Mouse (Mus musculus): ENCODE data around the gene Mepce. TPM values are rescaled to one million over a fixed set of nuclear protein-coding genes. Genes with fewer than 3 reads are reported as not detected.

Mepce gene
- total and polyA plus RNA-seq, 2 experiments from 2014 or later: 17.6 to 46.0 TPM

- no peak for TF ChIP-seq CTCF (IDR thresholded peaks at IDR 0.05)
- Histone ChIP-seq H3K36me3 (ENCODE audit: insufficient read depth, low read length) (peaks cover 29% of the 10 kb centered on the region), H3K27ac (ENCODE audit: low read depth, low read length) (peak overlapping the region; percentile 97), H3K27me3 (ENCODE audit: insufficient read depth, low read length) (no peaks in the 10 kb centered on the region), H3K4me2 (ENCODE audit: low read depth, low read length, poor library complexity, severe bottlenecking) (peak overlapping the region; percentile 77), H3K4me3 (ENCODE audit: low read depth, low read length) (peak overlapping the region; percentile 64), H3K4me1 (ENCODE audit: insufficient read depth, low read length) (peaks cover 25% of the 10 kb centered on the region), H3K9me3 (ENCODE audit: low read length) (no peaks in the 10 kb centered on the region), H3K9ac (replicated peaks; ENCODE audit: low read length, poor library complexity, severe bottlenecking) (peak overlapping the region; percentile 89)
- DNase-seq (ENCODE audit: low spot score) (peak; percentile 54), ATAC-seq (ENCODE audit: low FRiP score) (0 out of 2 replicates have a peak, but pooled peaks have one; percentile 0)
- WGBS: 2% methylated on average over 48 of the region's 62 CpGs
These were observed 2.1 kb downstream of the Mepce start for GRCm38 (mm10) chr5:137785164-137786031.

GRCm38 (mm10) chr5:137784546-137784945, 2.9 kb downstream of the Mepce start:
- H3K36me3 ChIP-seq (ENCODE audit: insufficient read depth, low read length): peaks cover 29% of the 10 kb centered on the region
- WGBS: 82% methylated on average over 14 of the region's 14 CpGs
- H3K27ac ChIP-seq (ENCODE audit: low read depth, low read length): 0 out of 2 replicates have a peak overlapping the region, but pooled peaks have one; percentile 97
- TF ChIP-seq CTCF (IDR thresholded peaks at IDR 0.05): no peak
- H3K9me3 ChIP-seq (ENCODE audit: low read length): no peaks in the 10 kb centered on the region
- ATAC-seq (ENCODE audit: low FRiP score) (no peak), DNase-seq (ENCODE audit: low spot score) (no peak)
- H3K9ac ChIP-seq (replicated peaks; ENCODE audit: low read length, poor library complexity, severe bottlenecking): peak overlapping the region; percentile 89
- peak overlapping the region; percentile 64 for H3K4me3 ChIP-seq (ENCODE audit: low read depth, low read length)
- H3K27me3 ChIP-seq (ENCODE audit: insufficient read depth, low read length): no peaks in the 10 kb centered on the region
- peak overlapping the region; percentile 77 for H3K4me2 ChIP-seq (ENCODE audit: low read depth, low read length, poor library complexity, severe bottlenecking)
- H3K4me1 ChIP-seq (ENCODE audit: insufficient read depth, low read length): peaks cover 25% of the 10 kb centered on the region

GRCm38 (mm10) chr5:137783901-137784540, 3.4 kb downstream of the Mepce start:
- Histone ChIP-seq H3K4me2 (ENCODE audit: low read depth, low read length, poor library complexity, severe bottlenecking) (peak overlapping the region; percentile 77), H3K4me3 (ENCODE audit: low read depth, low read length) (peak overlapping the region; percentile 64), H3K9ac (replicated peaks; ENCODE audit: low read length, poor library complexity, severe bottlenecking) (peak overlapping the region; percentile 89), H3K27me3 (ENCODE audit: insufficient read depth, low read length) (no peaks in the 10 kb centered on the region), H3K4me1 (ENCODE audit: insufficient read depth, low read length) (peaks cover 25% of the 10 kb centered on the region), H3K36me3 (ENCODE audit: insufficient read depth, low read length) (peaks cover 29% of the 10 kb centered on the region), H3K9me3 (ENCODE audit: low read length) (no peaks in the 10 kb centered on the region), H3K27ac (ENCODE audit: low read depth, low read length) (no peak overlapping the region)
- no peak for DNase-seq (ENCODE audit: low spot score)
- TF ChIP-seq CTCF (IDR thresholded peaks at IDR 0.05): no peak
- ATAC-seq (ENCODE audit: low FRiP score): no peak
- 67% methylated on average over 9 of the region's 9 CpGs for WGBS

GRCm38 (mm10) chr5:137782776-137783522, 4.5 kb downstream of the Mepce start:
- ATAC-seq (ENCODE audit: low FRiP score) (no peak), DNase-seq (ENCODE audit: low spot score) (no peak)
- no peak overlapping the region for H3K4me3 ChIP-seq (ENCODE audit: low read depth, low read length)
- H3K9ac ChIP-seq (replicated peaks; ENCODE audit: low read length, poor library complexity, severe bottlenecking): no peak overlapping the region; the same call in 1 of the 2 replicates
- no peaks in the 10 kb centered on the region for H3K27me3 ChIP-seq (ENCODE audit: insufficient read depth, low read length)
- TF ChIP-seq CTCF (IDR thresholded peaks at IDR 0.05): no peak
- H3K4me1 ChIP-seq (ENCODE audit: insufficient read depth, low read length): peaks cover 23% of the 10 kb centered on the region
- H3K27ac ChIP-seq (ENCODE audit: low read depth, low read length): no peak overlapping the region; the same call in 1 of the 2 replicates
- H3K4me2 ChIP-seq (ENCODE audit: low read depth, low read length, poor library complexity, severe bottlenecking): peak overlapping the region; percentile 77
- H3K9me3 ChIP-seq (ENCODE audit: low read length): no peaks in the 10 kb centered on the region
- peaks cover 29% of the 10 kb centered on the region for H3K36me3 ChIP-seq (ENCODE audit: insufficient read depth, low read length)
- WGBS: 81% methylated on average over 13 of the region's 13 CpGs

- DNase-seq (ENCODE audit: low spot score) (no peak), ATAC-seq (ENCODE audit: low FRiP score) (no peak)
- TF ChIP-seq CTCF (IDR thresholded peaks at IDR 0.05): no peak
- H3K4me1 ChIP-seq (ENCODE audit: insufficient read depth, low read length): peaks cover 22% of the 10 kb centered on the region
- no peaks in the 10 kb centered on the region for H3K27me3 ChIP-seq (ENCODE audit: insufficient read depth, low read length)
- H3K4me3 ChIP-seq (ENCODE audit: low read depth, low read length): no peak overlapping the region
- 94% methylated on average over 7 of the region's 7 CpGs for WGBS
- H3K4me2 ChIP-seq (ENCODE audit: low read depth, low read length, poor library complexity, severe bottlenecking): no peak overlapping the region
- no peak overlapping the region for H3K27ac ChIP-seq (ENCODE audit: low read depth, low read length)
- peaks cover 29% of the 10 kb centered on the region for H3K36me3 ChIP-seq (ENCODE audit: insufficient read depth, low read length)
- no peaks in the 10 kb centered on the region for H3K9me3 ChIP-seq (ENCODE audit: low read length)
- no peak overlapping the region for H3K9ac ChIP-seq (replicated peaks; ENCODE audit: low read length, poor library complexity, severe bottlenecking)
These were observed 5.8 kb downstream of the Mepce start for GRCm38 (mm10) chr5:137781661-137782060.

Measured in midbrain, postnatal 0 days (tissue).